Comparison of ENCODE assay signal across 16 mouse cellular contexts in genomic region chr11:118771358-118771757, GRCm38 (mm10).
DNase-seq lines count a peak whose midpoint lies in the region; ATAC-seq and TF ChIP-seq lines count a peak whose summit lies in the region.
"Had no signal": no experiment of that assay in that cellular context is flagged by ENCODE, and none has a peak within 500 bp of the region (broad histone marks: within the 10 kb centered on the region; RNA-seq: fewer than 3 reads in every experiment).

No protein-coding gene starts in this region.

- H3K27me3 ChIP-seq in hindbrain, embryonic 13.5 days: no peaks in the 10 kb centered on the region
- no peaks in the 10 kb centered on the region for H3K27me3 ChIP-seq in midbrain, embryonic 13.5 days
- H3K27me3 ChIP-seq in neural tube, embryonic 15.5 days (replicated peaks): no peaks in the 10 kb centered on the region
- H3K27me3 ChIP-seq: lung, embryonic 15.5 days had no signal

- WGBS in hindbrain, embryonic 13.5 days: 85% methylated on average over 4 of the region's 4 CpGs
- WGBS in midbrain, embryonic 13.5 days: 91% methylated on average over 4 of the region's 4 CpGs
- WGBS in neural tube, embryonic 15.5 days: 71% methylated on average over 4 of the region's 4 CpGs

- no peak for DNase-seq in left cerebral cortex, adult 2 months (ENCODE audit: extremely low spot score in 1 of 2, low spot score in 2 of 2)
- no peak for DNase-seq in left cerebral cortex, postnatal 25 days (ENCODE audit: low spot score in 2 of 2)
- no peak for DNase-seq in adrenal gland, adult (ENCODE audit: inconsistent age in 2 of 2, low spot score in 1 of 2)
- no peak for DNase-seq in layer of hippocampus, postnatal 14 days (ENCODE audit: low spot score in 2 of 2)
- DNase-seq: gastrocnemius, postnatal 10 days; heart, adult 2 months; kidney, adult 2 months; kidney, postnatal 36 days; right cerebral cortex, adult 18-20 months; thymus, adult 18-20 months had no signal

- no peak for ATAC-seq in hindbrain, embryonic 13.5 days (ENCODE audit: low FRiP score)
- no peak for ATAC-seq in midbrain, embryonic 13.5 days
- no peak for ATAC-seq in neural tube, embryonic 15.5 days (ENCODE audit: low FRiP score)

- H3K4me1 ChIP-seq in hindbrain, embryonic 13.5 days (replicated peaks): peaks cover 88% of the 10 kb centered on the region
- peaks cover 68% of the 10 kb centered on the region for H3K4me1 ChIP-seq in midbrain, embryonic 13.5 days (replicated peaks)
- H3K4me1 ChIP-seq in neural tube, embryonic 15.5 days: peaks cover 80% of the 10 kb centered on the region
- H3K4me1 ChIP-seq: lung, embryonic 15.5 days had no signal

- no peak overlapping the region for H3K4me3 ChIP-seq in left cerebral cortex, adult 2 months
- no peak overlapping the region for H3K4me3 ChIP-seq in hindbrain, embryonic 13.5 days
- no peak overlapping the region for H3K4me3 ChIP-seq in midbrain, embryonic 13.5 days (replicated peaks)
- no peak overlapping the region for H3K4me3 ChIP-seq in neural tube, embryonic 15.5 days (replicated peaks)
- H3K4me3 ChIP-seq: erythroblast, embryonic 14.5 days; heart, adult 2 months; lung, embryonic 15.5 days had no signal

- intact Hi-C loops in left cerebral cortex, adult 2 months (cut with DNase I): no loop called here
- intact Hi-C loops in left cerebral cortex, postnatal 25 days (cut with DNase I): no loop called here

- H3K4me2 ChIP-seq in hindbrain, embryonic 13.5 days: no peak overlapping the region
- no peak overlapping the region for H3K4me2 ChIP-seq in midbrain, embryonic 13.5 days (replicated peaks)
- H3K4me2 ChIP-seq in neural tube, embryonic 15.5 days: no peak overlapping the region; the same call in 1 of the 2 replicates
- H3K4me2 ChIP-seq: liver, embryonic 11.5 days; lung, embryonic 15.5 days had no signal

- H3K36me3 ChIP-seq in hindbrain, embryonic 13.5 days: no peaks in the 10 kb centered on the region
- H3K36me3 ChIP-seq in midbrain, embryonic 13.5 days: no peaks in the 10 kb centered on the region
- H3K36me3 ChIP-seq in neural tube, embryonic 15.5 days: no peaks in the 10 kb centered on the region
- H3K36me3 ChIP-seq: lung, embryonic 15.5 days had no signal

- H3K9me3 ChIP-seq in hindbrain, embryonic 13.5 days: no peaks in the 10 kb centered on the region
- H3K9me3 ChIP-seq in midbrain, embryonic 13.5 days: no peaks in the 10 kb centered on the region
- H3K9me3 ChIP-seq in neural tube, embryonic 15.5 days (replicated peaks): no peaks in the 10 kb centered on the region
- H3K9me3 ChIP-seq: lung, embryonic 15.5 days had no signal

- H3K27ac ChIP-seq in left cerebral cortex, adult 2 months: peak overlapping the region; percentile 92
- peak overlapping the region; percentile 89 for H3K27ac ChIP-seq in hindbrain, embryonic 13.5 days
- peak overlapping the region; percentile 63 for H3K27ac ChIP-seq in midbrain, embryonic 13.5 days
- H3K27ac ChIP-seq in neural tube, embryonic 15.5 days (replicated peaks): peak overlapping the region; percentile 84
- H3K27ac ChIP-seq: heart, adult 2 months; lung, embryonic 15.5 days had no signal

- peak overlapping the region; percentile 43; the same call in 1 of the 2 replicates for H3K9ac ChIP-seq in hindbrain, embryonic 13.5 days
- no peak overlapping the region for H3K9ac ChIP-seq in midbrain, embryonic 13.5 days (replicated peaks)
- no peak overlapping the region for H3K9ac ChIP-seq in neural tube, embryonic 15.5 days (replicated peaks)
- H3K9ac ChIP-seq: lung, embryonic 15.5 days had no signal

- no peak for TF ChIP-seq CTCF in left cerebral cortex, adult 2 months (IDR thresholded peaks at IDR 0.05)
